Mouse (Mus musculus): Measurements from ENCODE around the gene Frg2f1. TPM values are rescaled to one million over a fixed set of nuclear protein-coding genes. Genes with fewer than 3 reads are reported as not detected.

Frg2f1 gene
- 2.8 and 4.5 TPM in 2 replicates for polyA plus RNA-seq (2014; fragmentation: Nextera tagmentation; extraction: Ambion mirVana)

DNA sequence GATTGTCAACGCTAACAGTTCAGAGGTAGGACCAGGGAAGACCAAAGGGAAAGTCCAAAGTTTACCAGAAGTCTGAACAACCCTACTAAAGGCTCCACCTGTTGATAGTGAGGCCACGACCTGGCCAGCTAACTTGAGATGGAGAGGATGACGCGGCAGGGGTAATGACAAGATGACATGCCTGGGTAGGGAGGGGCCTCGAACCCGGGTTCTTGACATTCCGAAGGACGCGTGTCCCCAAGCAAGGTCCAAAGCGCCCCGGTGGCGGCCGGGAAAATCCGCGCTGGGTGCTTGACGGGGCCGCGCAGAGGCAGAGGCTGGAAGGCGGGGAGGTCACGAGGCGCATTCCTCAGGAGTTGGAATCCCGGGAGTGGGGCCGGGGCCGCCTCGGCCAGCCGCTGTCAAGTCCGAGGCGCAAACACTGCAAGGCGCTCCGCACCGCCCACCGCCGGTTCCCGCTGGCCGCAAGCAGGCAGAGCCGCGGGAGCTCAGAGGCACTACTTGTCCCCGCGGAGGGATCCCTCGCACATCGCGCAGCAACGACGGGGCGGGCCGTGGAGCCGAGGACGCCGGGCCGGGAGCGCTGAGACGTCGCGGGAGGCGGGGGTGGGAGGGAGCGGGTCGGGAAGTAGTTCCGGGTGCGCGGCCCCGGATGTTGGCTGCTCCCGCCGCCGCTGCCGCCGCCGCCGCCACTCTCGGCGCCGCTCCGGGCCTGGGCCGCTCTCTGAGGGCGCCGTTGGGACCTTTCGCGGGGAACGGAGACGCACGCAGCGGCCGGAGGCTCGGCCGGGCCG is at the start of gene Frg2f1:
Frg2f1 (minus strand) TSS at position 499 of the 794 bp plus-strand sequence.
- Histone ChIP-seq H3K27ac (ENCODE audit: low read depth, low read length) (peak within 1 kb of the TSS; percentile 98), H3K4me3 (ENCODE audit: low read depth, low read length) (peak within 1 kb of the TSS; percentile 94), H3K4me1 (replicated peaks; ENCODE audit: control insufficient read depth, insufficient read depth, low read length) (no peaks in the 10 kb centered on the region), H3K36me3 (ENCODE audit: control insufficient read depth, insufficient read depth, low read length) (no peaks in the 10 kb centered on the region), H3K4me2 (replicated peaks; ENCODE audit: low read depth, low read length) (peak within 1 kb of the TSS; percentile 78), H3K27me3 (ENCODE audit: control insufficient read depth, insufficient read depth, low read length) (no peaks in the 10 kb centered on the region), H3K9ac (ENCODE audit: low read depth, low read length) (peak within 1 kb of the TSS; percentile 95), H3K9me3 (ENCODE audit: control insufficient read depth, low read length) (no peaks in the 10 kb centered on the region)
- DNase-seq (ENCODE audit: low spot score) (peak; percentile 94), ATAC-seq (ENCODE audit: low FRiP score) (peak; percentile 94)
- WGBS, result 1% methylated on average over 38 of the region's 85 CpGs

GRCm38 (mm10) chr4:119588037-119588436 is 48.7 kb upstream of the Frg2f1 start:
- DNase-seq (ENCODE audit: low spot score), result no peak
- WGBS, result 98% methylated on average over 2 of the region's 2 CpGs
- ATAC-seq (ENCODE audit: low FRiP score), result no peak
- Histone ChIP-seq H3K9me3 (ENCODE audit: control insufficient read depth, low read length) (no peaks in the 10 kb centered on the region), H3K36me3 (ENCODE audit: control insufficient read depth, insufficient read depth, low read length) (no peaks in the 10 kb centered on the region), H3K27ac (ENCODE audit: low read depth, low read length) (no peak overlapping the region), H3K4me3 (ENCODE audit: low read depth, low read length) (no peak overlapping the region), H3K4me1 (replicated peaks; ENCODE audit: control insufficient read depth, insufficient read depth, low read length) (no peaks in the 10 kb centered on the region), H3K9ac (ENCODE audit: low read depth, low read length) (no peak overlapping the region), H3K27me3 (ENCODE audit: control insufficient read depth, insufficient read depth, low read length) (no peaks in the 10 kb centered on the region), H3K4me2 (replicated peaks; ENCODE audit: low read depth, low read length) (no peak overlapping the region)

DNA sequence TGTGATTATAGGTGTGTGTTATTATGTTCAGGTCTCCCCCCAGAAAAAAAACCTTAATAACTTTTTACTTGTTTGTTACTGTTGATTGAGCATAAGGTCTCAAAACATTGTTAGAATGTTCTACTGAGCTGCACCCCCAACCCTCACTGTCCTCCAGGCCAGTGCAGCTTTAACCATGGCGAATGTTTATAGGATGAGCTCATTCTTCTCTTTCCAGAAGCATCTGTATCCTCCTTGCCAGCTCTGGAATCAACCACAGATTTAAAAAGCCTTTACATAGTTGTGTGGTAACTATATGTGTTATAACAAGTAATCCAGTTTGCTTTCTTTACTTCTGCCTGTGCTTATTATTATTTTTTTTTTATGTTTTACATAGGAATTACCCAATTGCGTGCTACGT is 36.1 kb upstream of the Frg2f1 start:
- Histone ChIP-seq H3K4me3 (ENCODE audit: low read depth, low read length) (no peak overlapping the region), H3K36me3 (ENCODE audit: control insufficient read depth, insufficient read depth, low read length) (no peaks in the 10 kb centered on the region), H3K9ac (ENCODE audit: low read depth, low read length) (no peak overlapping the region), H3K27ac (ENCODE audit: low read depth, low read length) (no peak overlapping the region), H3K9me3 (ENCODE audit: control insufficient read depth, low read length) (no peaks in the 10 kb centered on the region), H3K4me1 (replicated peaks; ENCODE audit: control insufficient read depth, insufficient read depth, low read length) (no peaks in the 10 kb centered on the region), H3K4me2 (replicated peaks; ENCODE audit: low read depth, low read length) (no peak overlapping the region), H3K27me3 (ENCODE audit: control insufficient read depth, insufficient read depth, low read length) (no peaks in the 10 kb centered on the region)
- 97% methylated on average over 3 of the region's 3 CpGs for WGBS
- no peak for ATAC-seq (ENCODE audit: low FRiP score)
- DNase-seq (ENCODE audit: low spot score), result no peak

DNA sequence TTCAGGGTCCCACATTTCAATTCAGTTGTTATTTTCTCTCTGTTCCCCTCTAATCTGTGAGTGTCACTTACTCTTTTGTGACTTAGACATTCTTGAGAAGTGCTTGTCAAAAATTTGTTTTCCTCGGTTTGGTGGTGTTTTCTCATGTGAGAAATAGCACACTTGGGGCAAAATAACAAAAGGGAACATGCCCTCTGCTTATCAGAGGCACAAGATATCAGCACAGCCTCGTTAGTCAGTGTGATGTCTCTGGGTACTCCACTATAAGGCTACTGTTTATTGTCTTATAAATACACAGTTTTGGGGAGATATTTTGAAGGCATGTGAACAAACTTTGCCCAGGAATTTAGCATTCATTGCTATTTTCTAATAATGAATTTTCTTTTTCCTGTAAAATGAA is 35.2 kb upstream of the Frg2f1 start:
- no peaks in the 10 kb centered on the region for H3K36me3 ChIP-seq (ENCODE audit: control insufficient read depth, insufficient read depth, low read length)
- no peaks in the 10 kb centered on the region for H3K9me3 ChIP-seq (ENCODE audit: control insufficient read depth, low read length)
- ATAC-seq (ENCODE audit: low FRiP score) (no peak), DNase-seq (ENCODE audit: low spot score) (no peak)
- WGBS, result 85% methylated on average over 2 of the region's 2 CpGs
- no peaks in the 10 kb centered on the region for H3K4me1 ChIP-seq (replicated peaks; ENCODE audit: control insufficient read depth, insufficient read depth, low read length)
- H3K9ac ChIP-seq (ENCODE audit: low read depth, low read length), result no peak overlapping the region
- H3K27me3 ChIP-seq (ENCODE audit: control insufficient read depth, insufficient read depth, low read length), result no peaks in the 10 kb centered on the region
- H3K4me2 ChIP-seq (replicated peaks; ENCODE audit: low read depth, low read length), result no peak overlapping the region
- no peak overlapping the region for H3K4me3 ChIP-seq (ENCODE audit: low read depth, low read length)
- H3K27ac ChIP-seq (ENCODE audit: low read depth, low read length), result no peak overlapping the region

- Histone ChIP-seq H3K27me3 (ENCODE audit: control insufficient read depth, insufficient read depth, low read length) (no peaks in the 10 kb centered on the region), H3K4me3 (ENCODE audit: low read depth, low read length) (no peak overlapping the region), H3K4me1 (replicated peaks; ENCODE audit: control insufficient read depth, insufficient read depth, low read length) (no peaks in the 10 kb centered on the region), H3K9me3 (ENCODE audit: control insufficient read depth, low read length) (no peaks in the 10 kb centered on the region), H3K36me3 (ENCODE audit: control insufficient read depth, insufficient read depth, low read length) (no peaks in the 10 kb centered on the region), H3K27ac (ENCODE audit: low read depth, low read length) (no peak overlapping the region), H3K4me2 (replicated peaks; ENCODE audit: low read depth, low read length) (no peak overlapping the region), H3K9ac (ENCODE audit: low read depth, low read length) (no peak overlapping the region)
- DNase-seq (ENCODE audit: low spot score) (no peak), ATAC-seq (ENCODE audit: low FRiP score) (no peak)
- 91% methylated on average over 3 of the region's 3 CpGs for WGBS
Measured at GRCm38 (mm10) chr4:119572682-119573081, 33.4 kb upstream of the Frg2f1 start.

DNA sequence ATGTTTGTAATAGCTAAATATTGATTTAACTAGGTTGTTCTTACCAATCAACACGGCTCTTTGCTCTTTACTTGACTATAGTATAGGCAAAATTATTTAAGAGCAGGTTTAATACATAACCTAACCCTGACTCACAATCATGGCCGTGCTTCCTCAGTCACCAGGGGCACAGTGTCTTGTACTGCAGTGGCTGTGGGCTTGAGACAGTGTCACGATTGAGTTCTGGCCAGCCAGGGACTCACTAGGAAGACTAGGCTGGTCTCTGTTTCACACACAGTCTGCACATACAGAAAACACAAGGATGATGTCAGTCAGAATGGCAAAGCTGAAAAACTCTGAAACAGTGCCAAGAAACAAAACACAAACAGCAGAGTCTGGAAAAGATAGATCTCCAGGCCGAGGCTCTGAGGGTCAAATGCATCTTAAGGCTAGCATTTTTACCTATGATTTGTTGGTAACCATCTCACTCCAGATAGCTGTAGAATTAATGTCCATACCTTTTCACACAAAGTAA is 27.1 kb upstream of the Frg2f1 start:
- ATAC-seq (ENCODE audit: low FRiP score) (no peak), DNase-seq (ENCODE audit: low spot score) (no peak)
- H3K9ac ChIP-seq (ENCODE audit: low read depth, low read length), result no peak overlapping the region
- no peak overlapping the region for H3K4me3 ChIP-seq (ENCODE audit: low read depth, low read length)
- 85% methylated on average over 4 of the region's 4 CpGs for WGBS
- no peak overlapping the region for H3K4me2 ChIP-seq (replicated peaks; ENCODE audit: low read depth, low read length)
- H3K4me1 ChIP-seq (replicated peaks; ENCODE audit: control insufficient read depth, insufficient read depth, low read length), result no peaks in the 10 kb centered on the region
- no peaks in the 10 kb centered on the region for H3K27me3 ChIP-seq (ENCODE audit: control insufficient read depth, insufficient read depth, low read length)
- H3K36me3 ChIP-seq (ENCODE audit: control insufficient read depth, insufficient read depth, low read length), result no peaks in the 10 kb centered on the region
- H3K9me3 ChIP-seq (ENCODE audit: control insufficient read depth, low read length), result no peaks in the 10 kb centered on the region
- no peak overlapping the region for H3K27ac ChIP-seq (ENCODE audit: low read depth, low read length)

DNA sequence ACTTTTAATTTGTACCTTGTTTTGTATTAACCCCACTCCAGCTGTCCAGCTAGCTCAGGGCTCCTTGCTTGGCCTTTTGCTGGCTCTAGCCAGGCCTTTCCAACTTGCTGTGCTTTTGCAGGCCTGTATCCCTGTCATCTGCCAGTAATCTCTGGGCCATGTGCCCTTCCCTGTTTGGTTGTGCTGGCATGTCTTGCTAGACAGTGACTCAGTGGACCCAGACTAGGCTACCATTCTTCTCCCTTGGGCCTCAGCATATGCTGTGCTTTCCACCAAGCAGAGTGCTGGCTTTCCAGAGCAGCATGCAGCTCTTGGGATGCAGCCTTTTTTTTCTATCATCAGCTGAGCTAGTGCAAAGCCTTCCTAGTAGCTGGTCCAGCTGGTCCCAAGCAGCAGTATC is 23.8 kb upstream of the Frg2f1 start:
- Histone ChIP-seq H3K27ac (ENCODE audit: low read depth, low read length) (no peak overlapping the region), H3K9ac (ENCODE audit: low read depth, low read length) (no peak overlapping the region), H3K9me3 (ENCODE audit: control insufficient read depth, low read length) (no peaks in the 10 kb centered on the region), H3K27me3 (ENCODE audit: control insufficient read depth, insufficient read depth, low read length) (no peaks in the 10 kb centered on the region), H3K4me1 (replicated peaks; ENCODE audit: control insufficient read depth, insufficient read depth, low read length) (no peaks in the 10 kb centered on the region), H3K36me3 (ENCODE audit: control insufficient read depth, insufficient read depth, low read length) (no peaks in the 10 kb centered on the region), H3K4me2 (replicated peaks; ENCODE audit: low read depth, low read length) (no peak overlapping the region), H3K4me3 (ENCODE audit: low read depth, low read length) (no peak overlapping the region)
- no peak for ATAC-seq (ENCODE audit: low FRiP score)
- DNase-seq (ENCODE audit: low spot score), result no peak

DNA sequence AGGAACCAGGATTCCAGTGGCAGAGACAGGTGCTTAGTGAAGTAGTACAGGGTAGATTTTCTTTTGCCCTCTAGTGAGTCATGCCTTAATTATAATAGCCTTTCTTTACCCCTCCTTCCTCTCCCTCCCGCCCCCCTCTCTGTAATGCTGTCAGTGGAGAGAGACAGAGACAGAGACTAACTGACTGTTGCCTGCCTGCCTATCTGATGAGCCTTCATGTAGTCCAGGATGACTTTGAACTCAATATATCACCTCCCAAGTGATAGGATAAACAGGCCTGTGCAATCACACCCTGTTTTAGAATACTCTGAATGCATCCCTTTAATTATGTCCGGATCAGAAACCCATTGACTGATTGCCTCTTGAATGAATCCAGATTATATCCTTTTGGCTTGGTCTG is 16.1 kb upstream of the Frg2f1 start:
- Histone ChIP-seq H3K4me2 (replicated peaks; ENCODE audit: low read depth, low read length) (no peak overlapping the region), H3K4me1 (replicated peaks; ENCODE audit: control insufficient read depth, insufficient read depth, low read length) (no peaks in the 10 kb centered on the region), H3K9me3 (ENCODE audit: control insufficient read depth, low read length) (no peaks in the 10 kb centered on the region), H3K27me3 (ENCODE audit: control insufficient read depth, insufficient read depth, low read length) (no peaks in the 10 kb centered on the region), H3K4me3 (ENCODE audit: low read depth, low read length) (no peak overlapping the region), H3K9ac (ENCODE audit: low read depth, low read length) (no peak overlapping the region), H3K36me3 (ENCODE audit: control insufficient read depth, insufficient read depth, low read length) (no peaks in the 10 kb centered on the region), H3K27ac (ENCODE audit: low read depth, low read length) (no peak overlapping the region)
- ATAC-seq (ENCODE audit: low FRiP score), result no peak
- no peak for DNase-seq (ENCODE audit: low spot score)
- 79% methylated on average over 2 of the region's 2 CpGs for WGBS

GRCm38 (mm10) chr4:119550864-119551263 is 11.5 kb upstream of the Frg2f1 start:
- Histone ChIP-seq H3K27ac (ENCODE audit: low read depth, low read length) (no peak overlapping the region), H3K9me3 (ENCODE audit: control insufficient read depth, low read length) (no peaks in the 10 kb centered on the region), H3K4me1 (replicated peaks; ENCODE audit: control insufficient read depth, insufficient read depth, low read length) (no peaks in the 10 kb centered on the region), H3K27me3 (ENCODE audit: control insufficient read depth, insufficient read depth, low read length) (no peaks in the 10 kb centered on the region), H3K9ac (ENCODE audit: low read depth, low read length) (no peak overlapping the region), H3K36me3 (ENCODE audit: control insufficient read depth, insufficient read depth, low read length) (no peaks in the 10 kb centered on the region), H3K4me3 (ENCODE audit: low read depth, low read length) (no peak overlapping the region), H3K4me2 (replicated peaks; ENCODE audit: low read depth, low read length) (no peak overlapping the region)
- ATAC-seq (ENCODE audit: low FRiP score) (no peak), DNase-seq (ENCODE audit: low spot score) (no peak)
- 91% methylated on average over 1 of the region's 1 CpGs for WGBS

Measured in hindbrain, embryonic 11.5 days (tissue).